Mouse (Mus musculus): ENCODE measurements at regions not wholly inside any gene's neighbourhood (a gene's known extent, or its start where the extent isn't known, plus 50 kb on each side); places are given as distances from the start of the nearest gene placed in this dataset.
A peak's percentile ranks its signal among the peaks of the same experiment; 100 is the strongest.

DNA sequence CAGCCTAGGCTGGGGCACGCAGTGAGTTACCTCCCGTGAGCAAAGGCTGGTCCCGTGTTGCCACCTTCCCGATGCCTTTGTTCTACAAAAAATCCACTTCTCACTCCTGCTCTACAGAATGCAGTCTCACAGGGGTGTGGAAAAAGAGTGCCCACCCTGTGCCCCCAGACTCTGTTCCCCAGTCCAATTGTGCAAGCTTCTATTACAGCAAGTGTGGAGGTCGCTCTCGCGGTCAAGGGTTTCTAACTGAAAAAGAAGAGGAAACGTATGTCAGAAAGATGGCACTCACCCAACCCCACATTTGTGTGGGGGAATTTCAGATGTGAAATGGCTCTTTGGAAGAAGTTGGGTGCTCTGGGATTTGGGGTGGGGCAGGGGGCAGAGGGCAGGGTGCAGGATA lies 110.9 kb upstream of the Irf2bp2 start:
- WGBS, result 79% methylated on average over 8 of the region's 8 CpGs
- no peaks in the 10 kb centered on the region for H3K27me3 ChIP-seq (replicated peaks; ENCODE audit: control insufficient read depth, insufficient read depth, low read length)
- DNase-seq, result no peak
- H3K27ac ChIP-seq (ENCODE audit: insufficient read depth, low read depth, low read length), result no peak overlapping the region
- no peak overlapping the region for H3K4me3 ChIP-seq (ENCODE audit: insufficient read depth, low read depth, low read length)
- no peaks in the 10 kb centered on the region for H3K4me1 ChIP-seq (ENCODE audit: control insufficient read depth, insufficient read depth, low read length)
- TF ChIP-seq CTCF (conservative IDR thresholded peaks at IDR 0.05; ENCODE audit: insufficient read depth, insufficient read length, low read depth, low read length), result no peak
- TF ChIP-seq POLR2A (IDR thresholded peaks at IDR 0.05; ENCODE audit: low read depth, low read length), result no peak
- no peaks in the 10 kb centered on the region for H3K36me3 ChIP-seq (ENCODE audit: control insufficient read depth, insufficient read depth, low read length)

DNA sequence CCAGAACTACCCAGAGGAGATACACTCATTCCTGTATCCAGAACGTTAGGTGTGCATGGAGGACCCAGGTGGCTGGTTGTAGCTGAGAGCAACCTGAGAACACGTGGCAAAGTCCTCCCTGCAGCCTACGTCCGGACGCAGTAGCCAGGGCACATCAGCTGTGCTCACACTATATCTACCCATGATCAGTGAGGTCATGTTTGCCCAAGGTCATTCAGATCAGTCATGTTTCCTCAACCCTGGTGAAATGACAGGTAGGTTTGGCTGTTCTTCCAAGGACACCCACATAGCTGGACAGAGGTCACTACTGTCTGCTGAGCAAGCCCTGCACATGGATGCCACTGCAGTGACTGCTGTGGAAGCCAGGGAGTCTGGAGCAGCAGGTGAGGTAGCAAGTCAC lies 109.8 kb upstream of the Irf2bp2 start:
- no peaks in the 10 kb centered on the region for H3K36me3 ChIP-seq (ENCODE audit: control insufficient read depth, insufficient read depth, low read length)
- WGBS, result 85% methylated on average over 5 of the region's 5 CpGs
- DNase-seq, result no peak
- peaks cover 4% of the 10 kb centered on the region; the same call in 1 of the 2 replicates for H3K4me1 ChIP-seq (ENCODE audit: control insufficient read depth, insufficient read depth, low read length)
- H3K4me3 ChIP-seq (ENCODE audit: insufficient read depth, low read depth, low read length), result no peak overlapping the region
- no peaks in the 10 kb centered on the region for H3K27me3 ChIP-seq (replicated peaks; ENCODE audit: control insufficient read depth, insufficient read depth, low read length)
- H3K27ac ChIP-seq (ENCODE audit: insufficient read depth, low read depth, low read length), result no peak overlapping the region
- TF ChIP-seq POLR2A (IDR thresholded peaks at IDR 0.05; ENCODE audit: low read depth, low read length) (no peak), CTCF (conservative IDR thresholded peaks at IDR 0.05; ENCODE audit: insufficient read depth, insufficient read length, low read depth, low read length) (no peak)

DNA sequence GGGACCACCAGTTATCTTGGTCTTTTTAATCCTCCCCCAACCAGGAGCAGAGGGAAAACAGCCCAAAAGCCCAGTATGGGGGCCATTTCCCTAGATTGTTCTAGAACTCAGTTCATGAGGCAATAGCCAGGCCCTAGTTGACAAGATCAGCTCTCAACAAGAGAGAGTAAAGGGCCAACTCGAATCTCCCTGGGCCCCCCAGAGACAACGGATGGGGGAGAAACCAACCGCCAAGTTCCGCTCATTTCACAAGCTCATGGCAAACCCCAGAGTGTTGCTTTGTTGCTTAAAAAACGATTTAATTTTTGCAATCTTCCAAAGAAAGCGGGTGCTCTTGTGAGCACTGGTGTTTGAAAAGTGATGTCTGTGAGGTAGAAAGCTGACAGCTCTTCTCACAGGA lies 108.5 kb upstream of the Irf2bp2 start:
- no peak for TF ChIP-seq CTCF (conservative IDR thresholded peaks at IDR 0.05; ENCODE audit: insufficient read depth, insufficient read length, low read depth, low read length)
- TF ChIP-seq POLR2A (IDR thresholded peaks at IDR 0.05; ENCODE audit: low read depth, low read length), result no peak
- Histone ChIP-seq H3K4me1 (ENCODE audit: control insufficient read depth, insufficient read depth, low read length) (peaks cover 5% of the 10 kb centered on the region; the same call in 1 of the 2 replicates), H3K4me3 (ENCODE audit: insufficient read depth, low read depth, low read length) (no peak overlapping the region), H3K27ac (ENCODE audit: insufficient read depth, low read depth, low read length) (no peak overlapping the region), H3K36me3 (ENCODE audit: control insufficient read depth, insufficient read depth, low read length) (no peaks in the 10 kb centered on the region), H3K27me3 (replicated peaks; ENCODE audit: control insufficient read depth, insufficient read depth, low read length) (no peaks in the 10 kb centered on the region)
- WGBS, result 92% methylated on average over 6 of the region's 6 CpGs
- DNase-seq, result no peak

DNA sequence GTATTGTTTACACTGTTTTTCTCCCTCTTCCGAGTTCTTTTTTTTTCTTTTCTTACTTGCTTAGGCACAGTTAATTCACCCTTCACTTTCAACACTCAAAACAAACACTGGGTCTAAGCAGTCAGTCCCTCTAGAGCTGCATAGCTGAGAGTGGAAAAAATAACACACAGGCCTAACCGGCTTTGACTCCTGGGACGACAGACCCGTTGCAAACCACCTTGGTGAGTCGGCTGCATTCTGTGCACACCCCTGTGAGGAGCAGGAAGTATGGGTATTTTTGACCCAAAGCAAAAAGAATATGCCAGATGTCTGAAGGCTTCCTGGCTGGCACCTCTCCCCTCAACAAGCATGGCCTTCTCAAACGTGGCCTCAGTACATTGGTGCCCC lies 105.6 kb upstream of the Irf2bp2 start:
- no peaks in the 10 kb centered on the region for H3K36me3 ChIP-seq (ENCODE audit: control insufficient read depth, insufficient read depth, low read length)
- no peak overlapping the region for H3K4me3 ChIP-seq (ENCODE audit: insufficient read depth, low read depth, low read length)
- 26% methylated on average over 6 of the region's 6 CpGs for WGBS
- H3K27ac ChIP-seq (ENCODE audit: insufficient read depth, low read depth, low read length), result no peak overlapping the region
- H3K27me3 ChIP-seq (replicated peaks; ENCODE audit: control insufficient read depth, insufficient read depth, low read length), result no peaks in the 10 kb centered on the region
- TF ChIP-seq POLR2A (IDR thresholded peaks at IDR 0.05; ENCODE audit: low read depth, low read length), result no peak
- TF ChIP-seq CTCF (conservative IDR thresholded peaks at IDR 0.05; ENCODE audit: insufficient read depth, insufficient read length, low read depth, low read length), result no peak
- H3K4me1 ChIP-seq (ENCODE audit: control insufficient read depth, insufficient read depth, low read length), result peaks cover 8% of the 10 kb centered on the region; the same call in 1 of the 2 replicates
- DNase-seq, result peak; percentile 23

DNA sequence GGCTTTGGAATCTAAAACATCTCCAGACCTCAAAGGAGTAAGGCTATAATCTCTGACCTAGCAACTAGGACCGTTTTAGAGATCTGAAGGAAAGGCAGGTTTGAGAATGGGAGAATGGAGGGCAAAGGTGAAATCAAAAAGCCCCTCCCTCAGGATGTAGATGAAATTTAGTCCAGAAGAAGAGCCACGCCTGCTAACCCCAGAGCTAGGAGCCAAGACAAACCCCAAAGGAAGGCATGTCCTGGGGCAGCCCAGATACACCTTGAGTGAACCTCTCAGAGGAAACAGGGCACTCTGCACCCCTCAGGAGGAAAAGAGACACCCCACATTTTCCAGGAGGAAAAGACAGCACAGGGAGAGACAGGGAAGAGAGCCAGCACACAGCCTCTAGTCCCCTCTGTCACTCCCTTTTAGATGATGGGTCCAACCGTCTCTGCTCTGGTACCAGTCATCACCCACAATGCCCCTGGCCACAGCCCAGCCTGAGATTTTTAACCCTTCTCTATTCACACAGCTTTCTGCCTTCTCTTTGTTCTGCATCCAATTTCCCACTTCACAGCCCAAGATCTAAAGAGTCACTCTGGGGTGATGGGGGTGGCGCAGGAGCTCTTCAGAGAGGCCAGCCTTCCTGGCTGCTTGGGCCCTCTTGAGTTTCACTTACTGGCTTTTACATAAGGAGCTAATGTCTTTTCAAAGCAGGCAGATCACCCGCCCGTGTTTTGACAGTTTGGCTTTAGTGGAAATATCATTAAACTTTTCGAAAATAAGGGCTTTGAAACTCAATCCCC lies 105.0 kb upstream of the Irf2bp2 start:
- Histone ChIP-seq H3K4me1 (ENCODE audit: control insufficient read depth, insufficient read depth, low read length) (peaks cover 8% of the 10 kb centered on the region; the same call in 1 of the 2 replicates), H3K27ac (ENCODE audit: insufficient read depth, low read depth, low read length) (no peak overlapping the region), H3K4me3 (ENCODE audit: insufficient read depth, low read depth, low read length) (no peak overlapping the region), H3K27me3 (replicated peaks; ENCODE audit: control insufficient read depth, insufficient read depth, low read length) (no peaks in the 10 kb centered on the region), H3K36me3 (ENCODE audit: control insufficient read depth, insufficient read depth, low read length) (no peaks in the 10 kb centered on the region)
- WGBS, result 64% methylated on average over 7 of the region's 7 CpGs
- DNase-seq, result no peak
- no peak for TF ChIP-seq POLR2A (IDR thresholded peaks at IDR 0.05; ENCODE audit: low read depth, low read length)
- TF ChIP-seq CTCF (conservative IDR thresholded peaks at IDR 0.05; ENCODE audit: insufficient read depth, insufficient read length, low read depth, low read length), result no peak

DNA sequence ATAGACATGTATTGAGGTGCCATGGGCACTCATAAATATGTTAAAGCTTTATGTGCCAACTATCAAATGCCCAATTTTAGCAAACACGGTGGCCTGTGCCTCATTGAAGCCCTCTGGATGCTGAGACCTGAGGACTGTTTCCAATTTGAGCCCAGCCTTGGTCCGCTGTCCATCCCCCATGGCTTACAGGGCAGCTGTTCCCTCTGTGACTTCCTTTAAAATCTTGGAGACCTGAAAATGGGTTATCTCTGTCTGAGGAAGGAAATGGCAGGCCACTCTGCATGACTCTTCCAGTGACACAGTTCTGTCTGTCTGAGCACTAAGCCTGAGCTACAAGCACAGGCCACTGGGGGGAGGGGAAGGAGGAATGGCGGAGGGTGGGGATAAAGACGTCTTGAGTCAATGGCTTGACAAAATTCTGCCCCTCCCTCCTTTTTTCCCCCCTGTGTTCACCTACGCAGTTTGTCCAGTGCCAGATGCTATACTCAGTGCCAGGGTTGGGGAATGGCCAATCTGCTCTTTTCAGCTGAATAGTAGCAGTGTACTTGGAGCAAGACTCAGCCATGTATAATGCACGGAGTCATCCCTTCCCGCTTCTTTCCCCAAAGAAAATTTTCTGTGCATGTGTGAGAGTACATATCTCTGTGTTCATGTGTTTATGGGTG lies 102.7 kb upstream of the Irf2bp2 start:
- H3K4me3 ChIP-seq (ENCODE audit: insufficient read depth, low read depth, low read length), result no peak overlapping the region
- H3K4me1 ChIP-seq (ENCODE audit: control insufficient read depth, insufficient read depth, low read length), result peaks cover 13% of the 10 kb centered on the region; the same call in 1 of the 2 replicates
- TF ChIP-seq CTCF (conservative IDR thresholded peaks at IDR 0.05; ENCODE audit: insufficient read depth, insufficient read length, low read depth, low read length), result no peak
- TF ChIP-seq POLR2A (IDR thresholded peaks at IDR 0.05; ENCODE audit: low read depth, low read length), result no peak
- WGBS, result 91% methylated on average over 7 of the region's 7 CpGs
- no peak overlapping the region for H3K27ac ChIP-seq (ENCODE audit: insufficient read depth, low read depth, low read length)
- no peaks in the 10 kb centered on the region for H3K36me3 ChIP-seq (ENCODE audit: control insufficient read depth, insufficient read depth, low read length)
- DNase-seq, result peak; percentile 25
- H3K27me3 ChIP-seq (replicated peaks; ENCODE audit: control insufficient read depth, insufficient read depth, low read length), result no peaks in the 10 kb centered on the region

DNA sequence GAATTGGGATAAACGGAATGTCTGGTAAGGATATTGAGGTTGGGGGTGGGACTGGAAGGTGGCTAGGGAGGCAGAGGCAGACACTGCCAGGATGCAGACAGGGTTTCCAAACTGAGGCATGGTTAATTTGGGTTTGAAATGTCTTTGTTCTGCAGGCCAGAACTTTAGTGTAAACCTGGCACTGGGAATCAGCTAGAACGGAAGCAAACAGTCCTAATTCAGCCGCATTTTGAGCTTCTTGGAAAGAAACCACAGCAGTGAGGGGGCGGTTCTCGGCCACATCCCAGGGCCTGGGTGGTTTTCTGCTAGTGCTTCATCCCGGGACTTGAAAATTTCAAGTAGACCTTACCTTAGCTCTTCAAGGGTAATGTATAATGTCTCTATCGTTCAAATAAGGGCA lies 100.6 kb upstream of the Irf2bp2 start:
- DNase-seq, result peak; percentile 37
- TF ChIP-seq CTCF (conservative IDR thresholded peaks at IDR 0.05; ENCODE audit: insufficient read depth, insufficient read length, low read depth, low read length) (no peak), POLR2A (IDR thresholded peaks at IDR 0.05; ENCODE audit: low read depth, low read length) (no peak)
- H3K27ac ChIP-seq (ENCODE audit: insufficient read depth, low read depth, low read length), result no peak overlapping the region
- H3K27me3 ChIP-seq (replicated peaks; ENCODE audit: control insufficient read depth, insufficient read depth, low read length), result no peaks in the 10 kb centered on the region
- no peaks in the 10 kb centered on the region for H3K36me3 ChIP-seq (ENCODE audit: control insufficient read depth, insufficient read depth, low read length)
- H3K4me3 ChIP-seq (ENCODE audit: insufficient read depth, low read depth, low read length), result no peak overlapping the region
- 69% methylated on average over 7 of the region's 7 CpGs for WGBS
- H3K4me1 ChIP-seq (ENCODE audit: control insufficient read depth, insufficient read depth, low read length), result peaks cover 13% of the 10 kb centered on the region; the same call in 1 of the 2 replicates

Data from kidney, adult 2 months (tissue).